Mouse (Mus musculus) limb, embryonic 15.5 days (tissue): Measurements from ENCODE around the gene Itpr2. TPM values are rescaled to one million over a fixed set of nuclear protein-coding genes. Genes with fewer than 3 reads are reported as not detected.

ENCODE experiments used
- ATAC-seq: fragments of 200-750 bp; cut with Nextera tagmentation; 2 replicates; pipeline ENCODE4 v1.8.0; 2017; ENCODE audit warnings: low read depth, moderate TSS enrichment; ENCODE audit not compliant: insufficient number of reproducible peaks, low FRiP score, low TSS enrichment
- H3K27ac ChIP-seq: fragments of 300-500 bp; sonication (generic); 2 replicates; pipeline ENCODE4 v1.5.1; 2015; ENCODE audit warnings: moderate library complexity, mild to moderate bottlenecking, inconsistent platforms
- H3K27me3 ChIP-seq: fragments of 300-500 bp; sonication (generic); 2 replicates; pipeline ENCODE4 v1.6.1; 2015; ENCODE audit warnings: inconsistent platforms
- H3K36me3 ChIP-seq: fragments of 300-500 bp; sonication (generic); 2 replicates; pipeline ENCODE4 v1.6.1; 2015; ENCODE audit warnings: inconsistent platforms
- H3K4me1 ChIP-seq: fragments of 300-500 bp; sonication (generic); 2 replicates; pipeline ENCODE4 v1.6.1; 2015; ENCODE audit warnings: inconsistent platforms
- H3K4me2 ChIP-seq: fragments of 300-500 bp; sonication (generic); 2 replicates; pipeline ENCODE4 v1.6.1; 2015; ENCODE audit warnings: mild to moderate bottlenecking, inconsistent platforms
- H3K4me3 ChIP-seq: fragments of 300-500 bp; sonication (generic); 2 replicates; pipeline ENCODE4 v1.5.1; 2015; ENCODE audit warnings: mild to moderate bottlenecking, inconsistent platforms
- H3K9ac ChIP-seq: fragments of 300-500 bp; sonication (generic); 2 replicates; pipeline ENCODE4 v1.6.1; 2015; ENCODE audit warnings: inconsistent platforms
- H3K9me3 ChIP-seq: fragments of 300-500 bp; sonication (generic); 2 replicates; pipeline ENCODE4 v1.6.1; 2016; ENCODE audit warnings: inconsistent platforms
- WGBS: fragments of 180-500 bp; shearing (Covaris S2); methylation state at CpG from one replicate; pipeline ENCODE4 v1.1.7; 2015; 5-methylcytosine and 5-hydroxymethylcytosine counted together
- polyA plus RNA-seq: library from polyadenylated mRNA; unstranded; fragments of >200 nt; fragmentation: Nextera tagmentation; extraction: Ambion mirVana; gene quantifications from 2 replicates; pipeline ENCODE4 v1.2.1, GENCODE M21; 2015

The Itpr2 gene
- polyA plus RNA-seq, 1 experiment from 2014 or later: 14.6 TPM

DNA sequence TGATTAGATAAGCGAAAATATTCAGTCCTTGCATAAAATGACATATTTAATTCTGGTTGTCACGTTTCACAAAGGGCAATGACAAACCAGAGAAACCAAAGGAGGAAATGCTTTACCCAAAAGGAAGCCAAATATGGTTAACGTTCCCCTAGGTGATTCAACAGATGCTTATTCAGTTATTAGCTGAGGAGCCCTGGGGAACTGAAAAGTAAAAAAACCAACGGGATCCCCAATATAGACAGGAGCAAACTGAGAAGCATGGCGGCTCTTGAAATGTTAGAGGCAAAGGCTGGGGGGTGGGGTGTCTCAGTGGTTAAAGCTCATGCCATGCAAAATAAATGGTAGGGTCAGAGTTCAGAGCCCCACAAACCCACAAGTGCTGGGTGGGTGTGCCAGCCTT is 310.1 kb downstream of the Itpr2 start:
- 75% methylated on average over 5 of the region's 5 CpGs for WGBS
- no peaks in the 10 kb centered on the region for H3K36me3 ChIP-seq
- no peak for ATAC-seq

DNA sequence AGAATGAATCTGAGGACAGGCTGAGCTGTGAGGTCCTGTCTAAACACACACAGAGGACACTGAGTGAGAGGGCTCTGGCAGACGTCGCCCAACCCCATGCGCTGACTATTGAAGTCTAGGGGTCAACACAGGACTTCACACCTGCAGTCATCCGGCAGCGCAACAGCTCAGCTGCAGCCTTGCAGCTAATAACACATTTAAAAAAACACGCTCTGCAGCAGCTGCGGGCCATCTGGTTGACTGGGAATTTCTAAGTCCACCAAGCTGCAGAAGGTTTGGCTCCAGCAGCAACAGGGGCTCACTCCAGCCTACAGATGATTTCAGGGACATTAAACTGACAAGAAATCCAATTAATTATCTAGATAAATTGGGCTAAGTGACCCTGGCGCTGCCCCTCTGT is 312.0 kb downstream of the Itpr2 start:
- no peak overlapping the region for H3K4me3 ChIP-seq

More for the DNA sequence above, 310.1 kb downstream of the Itpr2 start:
- Histone ChIP-seq H3K27me3 (no peaks in the 10 kb centered on the region), H3K9ac (no peak overlapping the region), H3K4me1 (peaks cover 9% of the 10 kb centered on the region), H3K9me3 (no peaks in the 10 kb centered on the region), H3K4me2 (no peak overlapping the region), H3K27ac (no peak overlapping the region), H3K4me3 (no peak overlapping the region)

DNA sequence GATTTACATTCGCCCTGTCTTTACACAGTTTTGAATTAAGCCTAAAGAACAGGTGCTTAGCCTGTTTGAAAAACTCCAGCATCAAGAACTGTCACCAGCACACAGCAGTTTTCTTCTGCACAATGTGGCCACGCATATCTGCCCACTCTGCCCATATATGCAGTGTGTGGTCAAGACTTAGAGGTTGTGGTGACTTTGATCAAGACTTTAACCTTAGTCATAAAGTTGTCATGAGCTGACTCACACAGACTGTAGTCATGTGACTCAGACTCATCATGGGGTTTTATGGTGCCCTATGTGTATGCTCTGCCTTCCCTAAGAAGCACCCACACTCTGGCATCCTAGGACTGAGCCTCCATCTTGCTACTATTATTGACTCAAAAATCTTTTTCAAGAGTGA is 316.5 kb downstream of the Itpr2 start:
- Histone ChIP-seq H3K4me3 (no peak overlapping the region), H3K9me3 (no peaks in the 10 kb centered on the region), H3K27ac (no peak overlapping the region), H3K4me2 (no peak overlapping the region), H3K27me3 (no peaks in the 10 kb centered on the region), H3K9ac (no peak overlapping the region), H3K4me1 (peaks cover 9% of the 10 kb centered on the region), H3K36me3 (no peaks in the 10 kb centered on the region)
- no peak for ATAC-seq
- WGBS: 86% methylated on average over 2 of the region's 2 CpGs

More for the DNA sequence above, 312.0 kb downstream of the Itpr2 start:
- Histone ChIP-seq H3K9ac (no peak overlapping the region), H3K27me3 (no peaks in the 10 kb centered on the region), H3K9me3 (no peaks in the 10 kb centered on the region), H3K27ac (no peak overlapping the region), H3K4me1 (peaks cover 9% of the 10 kb centered on the region), H3K36me3 (no peaks in the 10 kb centered on the region), H3K4me2 (peak overlapping the region; percentile 19; the same call in 1 of the 2 replicates)
- ATAC-seq: no peak
- WGBS: 28% methylated on average over 8 of the region's 8 CpGs

GRCm38 (mm10) chr6:146184771-146185170 is 317.3 kb downstream of the Itpr2 start:
- no peak overlapping the region for H3K9ac ChIP-seq
- no peaks in the 10 kb centered on the region for H3K36me3 ChIP-seq
- H3K27ac ChIP-seq: no peak overlapping the region
- H3K9me3 ChIP-seq: no peaks in the 10 kb centered on the region
- WGBS: 84% methylated on average over 9 of the region's 9 CpGs
- no peak for ATAC-seq
- H3K27me3 ChIP-seq: no peaks in the 10 kb centered on the region
- no peak overlapping the region for H3K4me3 ChIP-seq
- no peak overlapping the region for H3K4me2 ChIP-seq
- H3K4me1 ChIP-seq: peaks cover 3% of the 10 kb centered on the region; the same call in 1 of the 2 replicates

GRCm38 (mm10) chr6:146174644-146175250 is 327.3 kb downstream of the Itpr2 start:
- H3K9me3 ChIP-seq: no peaks in the 10 kb centered on the region
- no peaks in the 10 kb centered on the region for H3K27me3 ChIP-seq
- H3K27ac ChIP-seq: no peak overlapping the region
- no peak overlapping the region for H3K4me3 ChIP-seq
- ATAC-seq: no peak
- WGBS: 95% methylated on average over 4 of the region's 4 CpGs
- no peak overlapping the region for H3K4me2 ChIP-seq
- no peaks in the 10 kb centered on the region for H3K4me1 ChIP-seq
- H3K36me3 ChIP-seq: no peaks in the 10 kb centered on the region
- H3K9ac ChIP-seq: no peak overlapping the region

GRCm38 (mm10) chr6:146170603-146171051 is 331.4 kb downstream of the Itpr2 start:
- peak overlapping the region; percentile 8; the same call in 1 of the 2 replicates for H3K27ac ChIP-seq
- no peaks in the 10 kb centered on the region for H3K36me3 ChIP-seq
- no peak; the same call in 1 of the 2 replicates for ATAC-seq
- WGBS: 63% methylated on average over 14 of the region's 14 CpGs
- H3K4me1 ChIP-seq: no peaks in the 10 kb centered on the region
- no peak overlapping the region for H3K4me3 ChIP-seq
- no peak overlapping the region for H3K9ac ChIP-seq
- no peaks in the 10 kb centered on the region for H3K27me3 ChIP-seq
- H3K4me2 ChIP-seq: no peak overlapping the region
- H3K9me3 ChIP-seq: no peaks in the 10 kb centered on the region

DNA sequence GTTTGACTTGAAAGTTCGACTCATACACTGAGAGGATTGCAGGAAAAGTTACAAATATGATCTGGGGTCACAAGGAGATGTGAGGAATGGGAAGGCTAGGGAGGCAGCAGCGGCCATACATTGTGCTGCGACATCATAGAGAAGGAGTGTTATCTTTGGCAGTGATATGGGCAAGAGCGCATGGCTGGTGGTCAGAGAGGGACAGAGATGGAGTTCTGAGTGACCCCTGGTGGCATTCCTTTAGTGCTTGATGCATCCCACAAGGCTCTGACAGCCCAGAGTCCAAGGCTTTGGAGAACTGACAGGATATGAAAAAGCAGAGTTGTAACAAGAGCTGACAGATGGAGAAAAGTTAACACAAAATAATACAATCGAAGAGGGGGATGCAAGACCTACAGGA is 334.8 kb downstream of the Itpr2 start:
- Histone ChIP-seq H3K4me3 (no peak overlapping the region), H3K9ac (no peak overlapping the region), H3K27me3 (no peaks in the 10 kb centered on the region), H3K4me2 (no peak overlapping the region), H3K36me3 (no peaks in the 10 kb centered on the region), H3K4me1 (no peaks in the 10 kb centered on the region), H3K9me3 (no peaks in the 10 kb centered on the region), H3K27ac (no peak overlapping the region)
- WGBS: 85% methylated on average over 5 of the region's 5 CpGs
- no peak for ATAC-seq

DNA sequence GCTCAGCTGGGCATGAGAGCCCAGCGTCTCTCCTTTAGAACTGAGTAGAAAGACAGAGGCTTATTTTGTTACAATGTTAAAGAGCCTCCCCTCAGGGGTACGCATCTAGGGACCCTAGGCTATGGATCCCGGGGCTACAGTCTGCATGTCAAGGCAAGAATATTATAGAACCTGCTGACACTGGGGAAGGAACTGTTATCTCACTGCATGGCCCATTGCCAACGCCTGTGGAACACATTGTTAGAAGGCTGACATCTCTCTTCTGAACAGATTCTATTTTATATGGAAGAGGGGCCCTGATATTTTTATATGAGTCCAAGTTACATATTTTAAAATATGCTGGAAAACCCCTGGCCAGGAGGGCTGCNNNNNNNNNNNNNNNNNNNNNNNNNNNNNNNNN is 342.4 kb downstream of the Itpr2 start:
- Histone ChIP-seq H3K9ac (no peak overlapping the region), H3K36me3 (no peaks in the 10 kb centered on the region), H3K4me2 (no peak overlapping the region), H3K9me3 (no peaks in the 10 kb centered on the region), H3K27ac (no peak overlapping the region), H3K4me1 (no peaks in the 10 kb centered on the region), H3K27me3 (no peaks in the 10 kb centered on the region), H3K4me3 (no peak overlapping the region)
- 64% methylated on average over 4 of the region's 4 CpGs for WGBS
- no peak for ATAC-seq

- H3K4me2 ChIP-seq: no peak overlapping the region
- no peak overlapping the region for H3K9ac ChIP-seq
- no peak for ATAC-seq
- 94% methylated on average over 12 of the region's 12 CpGs for WGBS
- H3K4me3 ChIP-seq: no peak overlapping the region
- no peaks in the 10 kb centered on the region for H3K4me1 ChIP-seq
- H3K27ac ChIP-seq: no peak overlapping the region
- H3K36me3 ChIP-seq: no peaks in the 10 kb centered on the region
- H3K27me3 ChIP-seq: no peaks in the 10 kb centered on the region
- H3K9me3 ChIP-seq: no peaks in the 10 kb centered on the region
Measured at GRCm38 (mm10) chr6:146158717-146159116, 343.3 kb downstream of the Itpr2 start.

GRCm38 (mm10) chr6:146157983-146158535 is 344.0 kb downstream of the Itpr2 start:
- Histone ChIP-seq H3K4me1 (no peaks in the 10 kb centered on the region), H3K9me3 (no peaks in the 10 kb centered on the region), H3K27ac (no peak overlapping the region), H3K4me2 (no peak overlapping the region), H3K27me3 (no peaks in the 10 kb centered on the region), H3K4me3 (no peak overlapping the region), H3K9ac (no peak overlapping the region), H3K36me3 (no peaks in the 10 kb centered on the region)
- 65% methylated on average over 8 of the region's 8 CpGs for WGBS
- ATAC-seq: no peak

GRCm38 (mm10) chr6:146157099-146157498 is 344.9 kb downstream of the Itpr2 start:
- Histone ChIP-seq H3K4me1 (no peaks in the 10 kb centered on the region), H3K36me3 (no peaks in the 10 kb centered on the region), H3K9ac (no peak overlapping the region), H3K4me2 (no peak overlapping the region), H3K9me3 (no peaks in the 10 kb centered on the region), H3K4me3 (no peak overlapping the region), H3K27ac (no peak overlapping the region), H3K27me3 (no peaks in the 10 kb centered on the region)
- ATAC-seq: no peak
- 94% methylated on average over 14 of the region's 14 CpGs for WGBS

- H3K9ac ChIP-seq: no peak overlapping the region
- ATAC-seq: no peak
- H3K27me3 ChIP-seq: no peaks in the 10 kb centered on the region
- H3K4me1 ChIP-seq: no peaks in the 10 kb centered on the region
- no peak overlapping the region for H3K4me2 ChIP-seq
- WGBS: 75% methylated on average over 6 of the region's 6 CpGs
- no peak overlapping the region for H3K27ac ChIP-seq
- no peaks in the 10 kb centered on the region for H3K9me3 ChIP-seq
- H3K4me3 ChIP-seq: no peak overlapping the region
- no peaks in the 10 kb centered on the region for H3K36me3 ChIP-seq
Measured at GRCm38 (mm10) chr6:146156536-146156935, 345.5 kb downstream of the Itpr2 start.
